In the genomic region with DNA sequence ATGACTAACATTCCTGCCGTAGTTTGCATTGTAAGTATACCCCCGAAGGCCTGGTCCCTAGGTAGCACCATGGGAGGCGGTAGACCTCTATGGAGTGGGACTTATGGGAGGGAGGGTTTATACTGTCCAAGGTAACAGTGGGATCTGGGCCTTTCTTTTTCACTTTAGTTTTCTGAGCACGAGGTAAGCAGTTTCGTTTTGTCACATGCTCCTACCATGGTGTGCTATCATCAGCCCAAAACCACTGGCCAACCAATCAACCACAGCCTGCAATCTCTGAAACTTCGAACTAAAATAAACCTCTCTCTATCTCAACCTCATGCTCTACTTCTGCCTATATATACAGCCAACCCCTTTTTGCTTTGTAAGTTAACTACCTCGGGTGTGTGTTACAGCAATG, we compare ENCODE assay signal across 16 mouse cellular contexts. TPM values are rescaled to one million over a fixed set of nuclear protein-coding genes. Genes with fewer than 3 reads are reported as not detected.
"Had no signal": no experiment of that assay in that cellular context is flagged by ENCODE, and none has a peak within 500 bp of the region (broad histone marks: within the 10 kb centered on the region; RNA-seq: fewer than 3 reads in every experiment).

No protein-coding gene starts in this region.

- H3K27ac ChIP-seq: kidney, embryonic 15.5 days; limb, embryonic 13.5 days; midbrain, embryonic 10.5 days; neural tube, embryonic 12.5 days had no signal

- DNase-seq: kidney, adult 18-20 months; kidney, postnatal 14 days; left cerebral cortex, postnatal 4 days; lung, embryonic 14.5 days; lung, postnatal 10 days; lung, postnatal 4 days; midbrain, embryonic 14.5 days; thymus, postnatal 4 days had no signal

- H3K4me3 ChIP-seq: kidney, embryonic 15.5 days; limb, embryonic 13.5 days; midbrain, embryonic 10.5 days; myocyte; neural tube, embryonic 12.5 days had no signal

RNA-seq across cellular contexts. Expression of gene Art2b, which starts 32.9 kb away (rescaled TPM):
- total RNA-seq: layer of hippocampus, postnatal 36 days; left cerebral cortex, postnatal 4 days had no signal
- polyA plus RNA-seq: kidney, embryonic 15.5 days; limb, embryonic 13.5 days; liver, embryonic 11.5 days; lung, embryonic 14.5 days; midbrain, embryonic 10.5 days; midbrain, embryonic 14.5 days; myocyte; neural tube, embryonic 12.5 days; stomach, embryonic 16.5 days had no signal
